Mouse (Mus musculus): ENCODE data around the gene Prrc2c.
A peak's percentile ranks its signal among the peaks of the same experiment; 100 is the strongest.

GRCm38 (mm10) chr1:162646083-162646686, 94.2 kb downstream of the Prrc2c start:
- peak; percentile 43 for TF ChIP-seq CTCF (IDR thresholded peaks at IDR 0.05; ENCODE audit: low read depth)
- TF ChIP-seq EP300 (optimal IDR thresholded peaks at IDR 0.05) = no peak
